ENCODE assay signal across 29 mouse cellular contexts in the genomic region with DNA sequence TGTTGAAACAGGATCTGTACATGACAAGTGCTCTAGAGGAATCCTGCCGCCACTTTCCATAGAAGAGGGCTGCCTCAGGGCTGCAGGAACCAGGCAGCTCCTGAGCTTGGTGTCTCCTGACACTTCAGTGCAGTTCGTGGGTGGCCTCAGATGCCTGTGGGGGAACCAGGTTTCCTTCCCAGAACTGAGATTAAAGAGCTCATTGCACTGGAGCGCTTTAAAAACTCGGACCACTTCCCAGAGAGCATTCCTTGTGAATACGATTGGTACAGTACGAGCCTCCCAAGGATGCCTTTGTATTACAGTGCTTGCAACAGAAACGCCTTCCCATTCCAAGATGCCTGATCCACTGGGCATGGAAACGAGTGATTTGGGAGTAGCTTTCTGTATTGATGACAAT. TPM values are rescaled to one million over a fixed set of nuclear protein-coding genes. Genes with fewer than 3 reads are reported as not detected.
DNase-seq lines count a peak whose midpoint lies in the region; ATAC-seq and TF ChIP-seq lines count a peak whose summit lies in the region.
"Had no signal": no experiment of that assay in that cellular context is flagged by ENCODE, and none has a peak within 500 bp of the region (broad histone marks: within the 10 kb centered on the region; RNA-seq: fewer than 3 reads in every experiment).

No protein-coding gene starts in this region.

- TF ChIP-seq CTCF in hindbrain, postnatal 0 days (IDR thresholded peaks at IDR 0.05; ENCODE audit: low read depth) = no peak

- peaks cover 38% of the 10 kb centered on the region for H3K4me1 ChIP-seq in heart, embryonic 10.5 days
- no peaks in the 10 kb centered on the region for H3K4me1 ChIP-seq in hindbrain, postnatal 0 days (ENCODE audit: insufficient read depth, low read length)
- no peaks in the 10 kb centered on the region for H3K4me1 ChIP-seq in hindbrain, embryonic 11.5 days (replicated peaks; ENCODE audit: control insufficient read depth, insufficient read depth, low read length)
- no peaks in the 10 kb centered on the region for H3K4me1 ChIP-seq in midbrain, embryonic 11.5 days (ENCODE audit: control insufficient read depth, insufficient read depth, low read length)
- H3K4me1 ChIP-seq in midbrain, embryonic 14.5 days (ENCODE audit: control insufficient read depth, insufficient read depth, low read length) = no peaks in the 10 kb centered on the region
- H3K4me1 ChIP-seq: liver, embryonic 15.5 days; megakaryocyte, embryonic 14.5 days; neural tube, embryonic 15.5 days had no signal

- ATAC-seq in hindbrain, postnatal 0 days = no peak
- ATAC-seq in hindbrain, embryonic 11.5 days (ENCODE audit: low FRiP score) = no peak
- ATAC-seq in midbrain, embryonic 11.5 days (ENCODE audit: low FRiP score) = no peak
- no peak for ATAC-seq in midbrain, embryonic 14.5 days (ENCODE audit: low FRiP score, low TSS enrichment)
- ATAC-seq: intestine, embryonic 15.5 days; midbrain, embryonic 16.5 days had no signal

- no peak overlapping the region for H3K9ac ChIP-seq in hindbrain, postnatal 0 days (replicated peaks; ENCODE audit: low read length)
- no peak overlapping the region for H3K9ac ChIP-seq in hindbrain, embryonic 11.5 days (ENCODE audit: low read depth, low read length)
- H3K9ac ChIP-seq in midbrain, embryonic 11.5 days (ENCODE audit: low read length) = no peak overlapping the region
- no peak overlapping the region for H3K9ac ChIP-seq in midbrain, embryonic 14.5 days (replicated peaks; ENCODE audit: low read length)
- H3K9ac ChIP-seq: embryonic facial prominence, embryonic 13.5 days; heart, embryonic 15.5 days; hindbrain, embryonic 14.5 days; intestine, embryonic 15.5 days; limb, embryonic 15.5 days; liver, embryonic 15.5 days; neural tube, embryonic 15.5 days had no signal

- H3K4me3 ChIP-seq in heart, embryonic 10.5 days = peak overlapping the region; percentile 9; the same call in 1 of the 2 replicates
- no peak overlapping the region for H3K4me3 ChIP-seq in hindbrain, postnatal 0 days (ENCODE audit: low read length)
- H3K4me3 ChIP-seq in hindbrain, embryonic 11.5 days (ENCODE audit: low read depth, low read length) = no peak overlapping the region
- H3K4me3 ChIP-seq in midbrain, embryonic 11.5 days (ENCODE audit: low read depth, low read length) = no peak overlapping the region
- H3K4me3 ChIP-seq in midbrain, embryonic 14.5 days (replicated peaks; ENCODE audit: low read depth, low read length) = no peak overlapping the region
- H3K4me3 ChIP-seq: embryonic facial prominence, embryonic 13.5 days; heart, embryonic 15.5 days; intestine, embryonic 15.5 days; layer of hippocampus, adult 2 months; limb, embryonic 15.5 days; liver, embryonic 15.5 days; megakaryocyte, embryonic 14.5 days; neural tube, embryonic 15.5 days had no signal

- WGBS in heart, embryonic 10.5 days = 45% methylated on average over 8 of the region's 8 CpGs
- WGBS in hindbrain, postnatal 0 days = 59% methylated on average over 8 of the region's 8 CpGs
- WGBS in hindbrain, embryonic 11.5 days = 69% methylated on average over 8 of the region's 8 CpGs
- 72% methylated on average over 8 of the region's 8 CpGs for WGBS in midbrain, embryonic 11.5 days
- 70% methylated on average over 8 of the region's 8 CpGs for WGBS in midbrain, embryonic 14.5 days

- H3K36me3 ChIP-seq in heart, embryonic 10.5 days = peaks cover 16% of the 10 kb centered on the region; the same call in 1 of the 2 replicates
- H3K36me3 ChIP-seq in hindbrain, postnatal 0 days (ENCODE audit: insufficient read depth, low read length) = no peaks in the 10 kb centered on the region
- H3K36me3 ChIP-seq in hindbrain, embryonic 11.5 days (ENCODE audit: control insufficient read depth, insufficient read depth, low read length) = no peaks in the 10 kb centered on the region
- H3K36me3 ChIP-seq in midbrain, embryonic 11.5 days (ENCODE audit: control insufficient read depth, insufficient read depth, low read length) = no peaks in the 10 kb centered on the region
- H3K36me3 ChIP-seq in midbrain, embryonic 14.5 days (ENCODE audit: control insufficient read depth, insufficient read depth, low read length) = no peaks in the 10 kb centered on the region
- H3K36me3 ChIP-seq: embryonic facial prominence, embryonic 13.5 days; heart, embryonic 15.5 days; intestine, embryonic 15.5 days; limb, embryonic 15.5 days; liver, embryonic 15.5 days; neural tube, embryonic 15.5 days had no signal

- no peak for DNase-seq in heart, embryonic 10.5 days (ENCODE audit: low spot score)
- no peak for DNase-seq in heart, adult 18-20 months
- DNase-seq in hindbrain, postnatal 0 days (ENCODE audit: low spot score) = peak; percentile 3
- DNase-seq in hindbrain, embryonic 11.5 days (ENCODE audit: low spot score) = no peak
- peak; percentile 70 for DNase-seq in midbrain, embryonic 11.5 days (ENCODE audit: low spot score, missing footprints)
- DNase-seq in midbrain, embryonic 14.5 days = no peak
- DNase-seq in cerebellum, adult 11-12 months = no peak
- DNase-seq: B cell, adult 2 months; cerebellum, adult 9-11 months; gastrocnemius, postnatal 14 days; kidney, postnatal 10 days; layer of hippocampus, postnatal 36 days; lung, postnatal 14 days; right cerebral cortex, postnatal 14 days; spleen, adult 18-20 months; thymus, adult 18-20 months; thymus, postnatal 4 days had no signal

- no peaks in the 10 kb centered on the region for H3K9me3 ChIP-seq in heart, embryonic 10.5 days
- no peaks in the 10 kb centered on the region for H3K9me3 ChIP-seq in hindbrain, postnatal 0 days (ENCODE audit: low read length)
- H3K9me3 ChIP-seq in hindbrain, embryonic 11.5 days (ENCODE audit: control insufficient read depth, low read length) = no peaks in the 10 kb centered on the region
- no peaks in the 10 kb centered on the region for H3K9me3 ChIP-seq in midbrain, embryonic 11.5 days (ENCODE audit: control insufficient read depth, low read length)
- H3K9me3 ChIP-seq in midbrain, embryonic 14.5 days (ENCODE audit: control insufficient read depth, low read length) = no peaks in the 10 kb centered on the region
- H3K9me3 ChIP-seq: embryonic facial prominence, embryonic 13.5 days; heart, embryonic 15.5 days; intestine, embryonic 15.5 days; limb, embryonic 15.5 days; liver, embryonic 15.5 days; neural tube, embryonic 15.5 days had no signal

- no peak overlapping the region for H3K4me2 ChIP-seq in hindbrain, postnatal 0 days (ENCODE audit: low read depth, low read length)
- no peak overlapping the region for H3K4me2 ChIP-seq in hindbrain, embryonic 11.5 days (replicated peaks; ENCODE audit: low read depth, low read length)
- H3K4me2 ChIP-seq in midbrain, embryonic 11.5 days = no peak overlapping the region
- H3K4me2 ChIP-seq in midbrain, embryonic 14.5 days (ENCODE audit: low read length) = no peak overlapping the region
- H3K4me2 ChIP-seq: embryonic facial prominence, embryonic 13.5 days; heart, embryonic 15.5 days; hindbrain, embryonic 14.5 days; intestine, embryonic 15.5 days; limb, embryonic 15.5 days; liver, embryonic 15.5 days; neural tube, embryonic 15.5 days had no signal

- peak overlapping the region; percentile 13; the same call in 1 of the 2 replicates for H3K27ac ChIP-seq in heart, embryonic 10.5 days
- H3K27ac ChIP-seq in hindbrain, postnatal 0 days = no peak overlapping the region
- H3K27ac ChIP-seq in hindbrain, embryonic 11.5 days (ENCODE audit: low read depth, low read length) = no peak overlapping the region
- H3K27ac ChIP-seq in midbrain, embryonic 11.5 days (ENCODE audit: low read depth, low read length) = no peak overlapping the region
- H3K27ac ChIP-seq in midbrain, embryonic 14.5 days (replicated peaks; ENCODE audit: low read depth, low read length) = no peak overlapping the region
- H3K27ac ChIP-seq: embryonic facial prominence, embryonic 13.5 days; heart, embryonic 15.5 days; hindbrain, embryonic 14.5 days; intestine, embryonic 15.5 days; layer of hippocampus, adult 2 months; limb, embryonic 15.5 days; liver, embryonic 15.5 days; neural tube, embryonic 15.5 days had no signal

- H3K27me3 ChIP-seq in heart, embryonic 10.5 days (ENCODE audit: insufficient read depth, poor library complexity, severe bottlenecking) = no peaks in the 10 kb centered on the region
- no peaks in the 10 kb centered on the region for H3K27me3 ChIP-seq in hindbrain, postnatal 0 days (ENCODE audit: insufficient read depth, low read length)
- no peaks in the 10 kb centered on the region for H3K27me3 ChIP-seq in hindbrain, embryonic 11.5 days (ENCODE audit: control insufficient read depth, insufficient read depth, low read length)
- H3K27me3 ChIP-seq in midbrain, embryonic 11.5 days (ENCODE audit: control insufficient read depth, insufficient read depth, low read length) = no peaks in the 10 kb centered on the region
- H3K27me3 ChIP-seq in midbrain, embryonic 14.5 days (ENCODE audit: control insufficient read depth, insufficient read depth, low read length) = no peaks in the 10 kb centered on the region
- H3K27me3 ChIP-seq: embryonic facial prominence, embryonic 13.5 days; heart, embryonic 15.5 days; intestine, embryonic 15.5 days; limb, embryonic 15.5 days; liver, embryonic 15.5 days; megakaryocyte, embryonic 14.5 days; neural tube, embryonic 15.5 days had no signal

RNA-seq across cellular contexts. Expression of a gene that starts 18.8 kb away (rescaled TPM):
- polyA plus RNA-seq in heart, embryonic 10.5 days (2016; fragmentation: Nextera tagmentation; extraction: Ambion mirVana) = 6.1 and 9.7 TPM in 2 replicates
- 10 to 100 TPM; 11.6 to 13.9 TPM for total RNA-seq in heart, adult 18-20 months (2021)
- total RNA-seq in hindbrain, postnatal 0 days (2014; rRNA removed) = 7.6 and 9.2 TPM in 2 replicates
- 1.5 and 1.7 TPM in 2 replicates for polyA plus RNA-seq in hindbrain, postnatal 0 days (2015; fragmentation: Nextera tagmentation; extraction: Ambion mirVana)
- 1.9 and 4.7 TPM in 2 replicates for polyA plus RNA-seq in hindbrain, embryonic 11.5 days (2014; fragmentation: Nextera tagmentation; extraction: Ambion mirVana)
- 1.1 TPM in 2 replicates for polyA plus RNA-seq in midbrain, embryonic 11.5 days (2014; fragmentation: Nextera tagmentation; extraction: Ambion mirVana)
- 0.73 and 1.2 TPM in 2 replicates for polyA plus RNA-seq in midbrain, embryonic 14.5 days (2014; fragmentation: Nextera tagmentation; extraction: Ambion mirVana)

RNA-seq across cellular contexts. Expression of a gene that starts 55.4 kb away (rescaled TPM):
- polyA plus RNA-seq in heart, embryonic 10.5 days (2016; fragmentation: Nextera tagmentation; extraction: Ambion mirVana) = 0.10 and 0.17 TPM in 2 replicates
- under 1 TPM; 0.10 to 0.28 TPM for total RNA-seq in heart, adult 18-20 months (2021)
- not detected in 2 replicates for total RNA-seq in hindbrain, postnatal 0 days (2014; rRNA removed)
- polyA plus RNA-seq in hindbrain, postnatal 0 days (2015; fragmentation: Nextera tagmentation; extraction: Ambion mirVana) = not detected in 2 replicates
- not detected in 2 replicates for polyA plus RNA-seq in hindbrain, embryonic 11.5 days (2014; fragmentation: Nextera tagmentation; extraction: Ambion mirVana)
- polyA plus RNA-seq in midbrain, embryonic 11.5 days (2014; fragmentation: Nextera tagmentation; extraction: Ambion mirVana) = not detected in 2 replicates
- polyA plus RNA-seq in midbrain, embryonic 14.5 days (2014; fragmentation: Nextera tagmentation; extraction: Ambion mirVana) = 0.05 TPM in 1 of 2 replicates, not detected in the other
- total RNA-seq: adrenal gland, adult 18-20 months; layer of hippocampus, adult 2 months; layer of hippocampus, postnatal 36 days; left cerebral cortex, postnatal 14 days had no signal
- polyA plus RNA-seq: embryonic facial prominence, embryonic 13.5 days; liver, embryonic 15.5 days; midbrain, embryonic 16.5 days; neural tube, embryonic 15.5 days had no signal

Comparison
In these comparisons a context has a peak if more than half of its experiments do, and no peak if none do; other contexts are left out.
1. DNase-seq: peak in hindbrain, postnatal 0 days (single experiment) and midbrain, embryonic 11.5 days (single experiment); none in heart, embryonic 10.5 days (single experiment), heart, adult 18-20 months (0 of 2), hindbrain, embryonic 11.5 days (single experiment), midbrain, embryonic 14.5 days (single experiment) and cerebellum, adult 11-12 months (single experiment).